Mouse (Mus musculus) ES-E14 (cell line): ENCODE measurements at regions not wholly inside any gene's neighbourhood (a gene's known extent, or its start where the extent isn't known, plus 50 kb on each side); places are given as distances from the start of the nearest gene placed in this dataset.

Experiments
- DNase-seq: peaks from one replicate; pipeline ENCODE4 v3.0.0-alpha.2; 2013; ENCODE audit warnings: low read depth, low spot score
- H3K27ac ChIP-seq: 2 replicates; pipeline ENCODE4 v1.5.1; 2012; ENCODE audit warnings: low read depth, mild to moderate bottlenecking, low read length, moderate library complexity, mixed read lengths; ENCODE audit not compliant: poor library complexity, insufficient read depth, severe bottlenecking
- H3K36me3 ChIP-seq: 2 replicates; pipeline ENCODE4 v1.6.1; 2012; ENCODE audit warnings: mild to moderate bottlenecking, low read length, moderate library complexity, mixed read lengths; ENCODE audit not compliant: control insufficient read depth, poor library complexity, insufficient read depth, severe bottlenecking
- H3K4me1 ChIP-seq, 2 experiments: fragments of 150-350 bp in 1 of 2; sonication (generic) in 1 of 2; 2 replicates each; pipeline ENCODE4 v1.6.1; 2012; ENCODE audit warnings: low read length in 2 of 2, mild to moderate bottlenecking in 1 of 2, mixed read lengths in 1 of 2; ENCODE audit not compliant: control insufficient read depth in 2 of 2, insufficient read depth in 2 of 2, poor library complexity in 1 of 2
- H3K4me3 ChIP-seq, 2 experiments: fragments of 150-350 bp in 1 of 2; sonication (generic) in 1 of 2; 2 replicates each; pipeline ENCODE4 v1.5.1; 2012; ENCODE audit warnings: low read length in 2 of 2, low read depth in 1 of 2, mild to moderate bottlenecking in 1 of 2, mixed read lengths in 1 of 2; ENCODE audit not compliant: insufficient read depth in 1 of 2, poor library complexity in 1 of 2, severe bottlenecking in 1 of 2
- H3K9ac ChIP-seq: 2 replicates; pipeline ENCODE4 v1.6.1; 2012; ENCODE audit warnings: low read depth, mild to moderate bottlenecking, low read length, mixed read lengths; ENCODE audit not compliant: poor library complexity, insufficient read depth, severe bottlenecking
- H3K9me3 ChIP-seq: fragments of 150-350 bp; sonication (generic); 2 replicates; pipeline ENCODE4 v1.6.1; 2012; ENCODE audit warnings: low read depth, mild to moderate bottlenecking, low read length; ENCODE audit not compliant: control insufficient read depth, insufficient read depth
- CHD2 ChIP-seq: IDR thresholded peaks from 2 replicates; pipeline ENCODE4 v1.6.1; 2014; ENCODE audit warnings: mild to moderate bottlenecking, low read depth, low read length, inconsistent platforms
- HCFC1 ChIP-seq: IDR thresholded peaks from 2 replicates; pipeline ENCODE4 v1.6.1; 2012; ENCODE audit warnings: low read length, inconsistent platforms, borderline replicate concordance; ENCODE audit not compliant: insufficient read depth
- MAFK ChIP-seq: IDR thresholded peaks from 2 replicates; pipeline ENCODE4 v1.6.1; 2014; ENCODE audit warnings: mild to moderate bottlenecking, low read depth, low read length, inconsistent platforms; ENCODE audit not compliant: insufficient read depth
- ZC3H11A ChIP-seq: IDR thresholded peaks from 2 replicates; pipeline ENCODE4 v1.6.1; 2012; ENCODE audit warnings: low read depth, mild to moderate bottlenecking, inconsistent platforms, low read length, borderline replicate concordance
- ZNF384 ChIP-seq: IDR thresholded peaks from 2 replicates; pipeline ENCODE4 v1.6.1; 2012; ENCODE audit warnings: low read depth, low read length, inconsistent platforms
- in situ Hi-C, 2 experiments: fragments of 600-800 bp; cut with MboI; formaldehyde crosslinking; loops; one replicate each; pipeline ENCODE4 v1.15.1; 2025; ENCODE audit warnings: low sequenced_read_pairs in 2 of 2, inconsistent platforms in 1 of 2; ENCODE audit not compliant: unreplicated experiment in 2 of 2

DNA sequence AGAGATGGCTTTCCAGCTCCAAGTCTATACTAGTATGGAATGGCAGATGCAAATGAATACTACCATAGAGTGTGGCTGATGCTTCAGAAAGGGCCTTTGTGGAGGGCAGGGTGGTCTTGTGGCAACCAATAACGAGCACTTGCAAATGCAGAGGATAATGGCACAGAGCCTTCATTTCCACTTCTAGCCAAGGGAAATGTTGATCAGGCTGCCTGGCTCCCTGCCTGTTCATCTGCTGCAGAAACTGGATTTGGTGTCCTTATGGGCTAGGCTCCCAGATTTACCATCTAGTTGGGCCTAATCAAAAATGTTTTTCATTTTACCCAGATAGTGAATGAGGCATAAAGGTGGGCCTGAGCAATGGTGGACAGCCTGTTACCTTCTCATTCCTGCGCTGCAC is 110.7 kb upstream of the Dab1 start:
- in situ Hi-C loops, result no loop called here

GRCm38 (mm10) chr4:103512901-103513300 is 106.3 kb upstream of the Dab1 start:
- H3K9ac ChIP-seq, result no peak overlapping the region
- no peak overlapping the region for H3K27ac ChIP-seq

More for the DNA sequence above, 110.7 kb upstream of the Dab1 start:
- Histone ChIP-seq H3K4me1 (no peaks in the 10 kb centered on the region), H3K27ac (no peak overlapping the region), H3K4me3 (no peak overlapping the region), H3K9ac (no peak overlapping the region), H3K36me3 (no peaks in the 10 kb centered on the region), H3K9me3 (no peaks in the 10 kb centered on the region)
- no peak for DNase-seq
- no peak for TF ChIP-seq HCFC1
- no peak for TF ChIP-seq ZC3H11A
- TF ChIP-seq ZNF384, result no peak
- no peak for TF ChIP-seq MAFK
- TF ChIP-seq CHD2, result no peak

DNA sequence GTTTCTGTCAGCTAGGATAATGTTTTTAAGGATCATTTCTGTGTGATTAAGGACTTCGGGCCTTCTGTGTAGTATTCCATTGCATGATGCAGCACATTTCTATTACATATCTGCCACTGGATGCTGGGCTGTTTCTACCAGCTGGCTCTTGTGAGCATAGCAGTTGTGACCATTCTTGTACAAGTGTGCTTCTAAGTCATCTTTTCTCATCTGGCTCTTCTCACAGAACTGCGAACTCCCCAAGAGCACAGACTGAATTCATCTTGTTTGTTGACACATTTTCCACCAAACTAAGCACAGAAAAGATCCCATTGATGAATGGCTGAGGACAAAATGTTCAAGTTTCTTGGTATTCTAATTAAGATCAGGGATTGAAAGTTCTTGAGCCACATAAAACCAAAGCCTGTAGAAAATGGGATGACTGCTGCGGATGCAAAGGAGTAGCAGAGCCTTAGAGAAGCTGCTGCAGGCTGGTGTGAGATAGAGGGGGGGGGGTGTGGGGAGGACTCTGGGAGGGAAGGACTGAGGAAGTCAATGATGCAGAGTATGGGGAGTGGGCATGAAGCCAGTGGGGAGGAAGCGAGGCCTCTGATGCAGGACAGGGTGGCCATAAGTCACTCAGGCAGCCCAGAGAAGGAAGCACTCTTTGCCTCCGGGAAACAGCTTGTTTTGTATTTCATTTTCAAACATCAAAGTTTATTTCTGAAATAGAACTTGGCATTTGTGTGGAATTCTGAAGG is 97.1 kb upstream of the Dab1 start:
- no peaks in the 10 kb centered on the region for H3K36me3 ChIP-seq
- H3K4me1 ChIP-seq, result no peaks in the 10 kb centered on the region
- no peaks in the 10 kb centered on the region for H3K9me3 ChIP-seq
- in situ Hi-C loops, result no loop called here
- H3K27ac ChIP-seq, result no peak overlapping the region
- H3K4me3 ChIP-seq, result no peak overlapping the region
- DNase-seq, result no peak
- TF ChIP-seq HCFC1 (no peak), CHD2 (no peak), ZC3H11A (no peak), ZNF384 (no peak), MAFK (no peak)
- no peak overlapping the region for H3K9ac ChIP-seq

More at GRCm38 (mm10) chr4:103512901-103513300, 106.3 kb upstream of the Dab1 start:
- no peak for TF ChIP-seq ZNF384
- no peak for TF ChIP-seq CHD2
- no peak for TF ChIP-seq MAFK
- TF ChIP-seq HCFC1, result no peak
- no peak for TF ChIP-seq ZC3H11A
- DNase-seq, result no peak
- Histone ChIP-seq H3K9me3 (no peaks in the 10 kb centered on the region), H3K36me3 (no peaks in the 10 kb centered on the region), H3K4me3 (no peak overlapping the region), H3K4me1 (no peaks in the 10 kb centered on the region)
- in situ Hi-C loops, result no loop called here

GRCm38 (mm10) chr4:103536534-103537265 is 82.5 kb upstream of the Dab1 start:
- no peak overlapping the region for H3K27ac ChIP-seq
- no peak for DNase-seq

More at GRCm38 (mm10) chr4:103536534-103537265, 82.5 kb upstream of the Dab1 start:
- H3K9me3 ChIP-seq, result no peaks in the 10 kb centered on the region
- H3K4me3 ChIP-seq, result no peak overlapping the region
- H3K36me3 ChIP-seq, result no peaks in the 10 kb centered on the region
- H3K4me1 ChIP-seq, result no peaks in the 10 kb centered on the region
- no peak overlapping the region for H3K9ac ChIP-seq
- in situ Hi-C loops, result no loop called here
- TF ChIP-seq MAFK, result no peak
